Mouse (Mus musculus) spleen, adult 18-20 months (tissue): Measurements from ENCODE around the gene Lrrn3.

ENCODE experiments used
- DNase-seq, 2 experiments: peaks; one replicate each; pipeline ENCODE4 v3.0.0; 2022; ENCODE audit warnings: mixed read lengths in 2 of 2

Gene Lrrn3

DNA sequence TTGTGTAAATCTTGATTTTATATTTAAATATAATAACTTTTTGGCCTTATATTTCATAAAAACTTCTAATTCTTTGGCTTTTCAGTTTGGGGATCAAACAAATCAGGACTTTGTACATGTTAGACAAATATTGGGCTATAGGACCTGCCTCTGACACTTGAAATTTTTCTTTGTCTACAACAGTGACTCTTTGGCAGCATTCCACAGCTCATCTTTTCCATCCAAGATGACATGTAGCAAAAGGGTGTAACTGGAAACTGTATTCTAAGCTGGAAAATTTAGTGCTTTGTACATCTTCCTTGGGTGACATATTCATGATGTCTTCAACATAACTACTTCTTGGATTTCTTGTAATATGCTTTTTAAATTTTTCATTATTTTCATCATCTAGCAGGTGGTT is 57.4 kb downstream of the Lrrn3 start:
- DNase-seq = no peak

DNA sequence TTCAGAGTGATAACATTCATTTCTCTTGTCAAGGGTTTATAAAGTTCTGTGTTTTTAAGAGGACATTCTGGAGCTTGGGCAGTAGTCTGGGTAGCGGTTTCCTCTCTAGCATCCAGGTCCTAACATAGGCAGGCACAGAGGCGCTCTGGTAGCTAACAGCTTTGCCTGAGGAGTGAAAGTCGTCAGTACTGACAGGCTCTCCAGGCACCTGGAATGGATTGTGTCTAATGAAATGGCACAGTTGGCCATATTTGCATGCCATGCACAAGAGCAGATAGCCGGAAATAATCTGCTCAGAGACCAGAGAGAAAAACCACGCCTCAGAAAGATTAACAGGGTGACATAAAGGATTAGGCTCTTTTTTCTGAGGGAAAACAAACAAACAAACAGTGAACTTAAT is 58.8 kb downstream of the Lrrn3 start:
- no peak for DNase-seq

DNA sequence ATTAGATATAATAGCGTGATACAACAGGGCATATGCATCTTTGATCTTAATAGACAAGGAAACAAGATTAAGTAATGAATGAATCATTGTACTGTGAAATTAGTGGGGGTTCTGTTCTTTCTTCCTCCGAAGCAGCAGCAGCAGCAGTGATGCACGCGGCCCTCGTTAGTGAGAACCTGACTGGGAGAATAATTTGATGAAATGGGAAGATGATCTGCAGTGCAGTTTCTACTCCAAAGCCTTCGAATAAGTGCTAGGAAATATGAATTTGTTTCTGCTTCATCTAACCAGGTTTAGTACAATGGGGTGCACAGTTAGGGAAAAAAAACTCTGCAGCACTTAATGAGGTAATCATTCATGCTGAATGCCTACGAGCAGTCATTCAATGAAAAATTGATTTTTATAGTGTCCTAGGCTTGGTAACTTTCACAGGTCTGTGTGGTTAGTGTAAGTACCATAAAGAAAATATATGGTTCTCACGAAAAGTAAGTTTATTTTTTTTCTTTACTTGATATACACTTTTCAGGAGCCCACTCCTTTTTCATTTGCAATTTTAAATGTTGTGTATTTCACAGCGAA is 61.0 kb downstream of the Lrrn3 start:
- DNase-seq = no peak

DNA sequence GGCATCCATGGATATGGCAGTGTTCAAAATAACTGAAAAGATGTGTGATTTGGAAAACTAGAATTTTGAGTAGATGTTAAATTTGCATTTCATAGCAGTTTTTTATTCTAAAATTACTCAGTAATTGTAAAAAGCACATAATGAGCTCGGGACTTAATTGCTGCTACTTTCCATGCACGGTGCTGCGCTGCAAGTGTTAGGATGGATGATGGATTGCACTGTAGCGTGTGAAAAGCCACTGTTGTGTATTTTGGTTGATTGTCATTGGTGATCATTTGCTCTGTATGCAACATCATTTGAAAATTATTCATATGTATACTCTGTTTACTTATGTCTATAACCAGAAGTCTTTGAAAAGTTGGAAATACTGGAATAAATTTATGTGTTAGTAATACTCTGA is 68.3 kb downstream of the Lrrn3 start:
- no peak for DNase-seq

DNA sequence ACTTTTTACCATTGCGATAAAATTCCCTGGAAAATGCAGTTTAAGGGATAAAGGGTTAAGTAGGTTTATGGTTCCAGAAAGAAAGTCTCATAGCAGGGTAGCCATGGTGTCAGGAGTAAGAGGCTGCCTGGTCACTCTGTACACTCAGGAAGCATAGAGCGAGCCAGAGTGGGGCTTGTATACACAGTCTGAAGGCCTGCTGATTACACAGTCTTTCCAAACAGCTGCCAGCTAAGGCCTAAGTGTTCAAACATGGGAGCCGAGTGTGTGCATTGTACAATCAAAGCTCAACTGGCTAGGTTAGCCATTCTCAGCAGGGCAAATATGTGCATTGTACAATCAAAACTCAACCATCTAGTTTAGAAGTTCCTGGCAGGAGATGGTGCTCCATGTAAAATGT is 69.1 kb downstream of the Lrrn3 start:
- DNase-seq = no peak

DNA sequence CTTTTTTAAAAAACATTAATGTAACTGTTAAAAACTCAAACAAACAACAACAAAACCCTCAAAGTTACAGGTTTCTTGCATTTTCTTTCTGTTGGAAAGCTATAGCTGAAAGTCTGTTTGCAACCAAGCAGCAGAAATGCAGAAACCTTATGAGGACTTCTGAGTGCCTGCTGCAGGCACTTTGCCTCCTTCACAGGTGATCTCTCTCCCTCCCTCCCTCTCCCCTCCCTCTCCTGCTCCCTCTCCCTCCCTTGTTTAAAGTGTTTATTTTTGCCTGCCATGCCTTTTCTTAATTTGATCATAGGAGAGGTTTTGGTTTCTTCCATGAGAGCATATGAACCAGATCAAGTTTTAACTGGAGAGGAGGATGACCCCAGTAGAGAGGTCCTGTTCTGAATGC is 69.6 kb downstream of the Lrrn3 start:
- no peak for DNase-seq

DNA sequence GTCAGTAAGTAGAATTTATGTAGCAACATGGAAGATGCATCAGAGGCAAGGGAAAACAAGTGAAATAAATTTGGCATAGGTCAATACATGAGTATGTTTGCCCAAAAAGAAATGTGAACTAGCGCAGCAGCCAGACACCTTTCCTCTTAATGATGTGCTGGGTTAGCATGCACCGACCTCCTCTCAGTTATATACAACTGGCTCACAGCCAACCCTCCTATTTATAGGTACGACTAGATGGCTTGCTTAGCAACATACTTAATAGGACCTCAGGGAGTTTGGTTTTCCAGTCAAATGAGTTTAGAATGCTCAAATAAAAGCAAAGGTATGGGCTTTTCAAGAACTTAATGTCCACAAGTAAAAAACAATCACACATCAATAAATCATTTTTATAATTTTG is 76.8 kb downstream of the Lrrn3 start:
- DNase-seq = no peak

DNA sequence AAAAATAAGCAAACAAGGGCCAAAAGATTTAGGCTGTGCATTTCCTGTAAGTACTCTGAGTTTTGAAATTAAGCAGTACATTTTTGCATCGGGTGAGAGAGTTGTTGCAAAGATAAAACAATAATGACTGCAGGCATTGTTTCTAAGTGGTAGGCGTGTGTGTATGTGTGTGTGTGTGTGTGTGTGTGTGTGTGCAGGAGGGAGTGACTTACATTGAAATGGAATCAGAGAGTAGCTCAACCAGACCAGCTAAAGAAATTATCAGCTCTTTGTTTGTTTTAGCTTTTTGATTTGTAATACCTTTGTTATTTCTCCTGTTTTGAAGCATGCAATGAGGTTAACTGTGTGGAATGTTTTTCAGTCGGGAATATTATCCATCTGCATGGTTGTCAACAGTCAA is 84.3 kb downstream of the Lrrn3 start:
- DNase-seq = no peak
